Mouse (Mus musculus) left cerebral cortex, postnatal 25 days (tissue): ENCODE measurements around the gene Gm28308. TPM values are rescaled to one million over a fixed set of nuclear protein-coding genes. Genes with fewer than 3 reads are reported as not detected.

Experiments
- DNase-seq, 2 experiments: peaks; one replicate each; pipeline ENCODE4 v3.0.0; 2022; ENCODE audit warnings: low spot score in 2 of 2, mixed read lengths in 1 of 2
- intact Hi-C: fragments of 180-260 bp; cut with DNase I; formaldehyde crosslinking; loops from one replicate; pipeline ENCODE4 v1.15.1; 2025
- total RNA-seq, 2 experiments: library from RNA; stranded (reverse); gene quantifications; 2 replicates each; pipeline ENCODE4 v1.2.3; 2021

Gm28308 gene
- total RNA-seq, 2 experiments from 2014 or later = not detected

- DNase-seq = no peak
- intact Hi-C loops = no loop called here
Measured at GRCm38 (mm10) chr6:52247766-52248637, 34.9 kb upstream of the Gm28308 start.

- DNase-seq = no peak
- intact Hi-C loops = no loop called here
Measured at GRCm38 (mm10) chr6:52246916-52247315, 33.8 kb upstream of the Gm28308 start.

GRCm38 (mm10) chr6:52246403-52246803, 33.3 kb upstream of the Gm28308 start:
- no peak for DNase-seq
- intact Hi-C loops = no loop called here

GRCm38 (mm10) chr6:52245757-52246142, 32.6 kb upstream of the Gm28308 start, which contains the start of gene Hoxa11:
Hoxa11 (minus strand) TSS chr6:52245810.
- intact Hi-C loops = no loop called here

GRCm38 (mm10) chr6:52245040-52245756, 32.1 kb upstream of the Gm28308 start:
- DNase-seq = no peak
- intact Hi-C loops = no loop called here

More at GRCm38 (mm10) chr6:52245757-52246142, 32.6 kb upstream of the Gm28308 start, which contains the start of gene Hoxa11:
- no peak for DNase-seq

- DNase-seq = no peak
- intact Hi-C loops = no loop called here
Measured at GRCm38 (mm10) chr6:52244471-52245039, 31.4 kb upstream of the Gm28308 start.

GRCm38 (mm10) chr6:52243681-52244121, 30.6 kb upstream of the Gm28308 start:
- intact Hi-C loops = no loop called here
- no peak for DNase-seq

GRCm38 (mm10) chr6:52242801-52243332, 29.7 kb upstream of the Gm28308 start:
- intact Hi-C loops = no loop called here
- no peak for DNase-seq

- intact Hi-C loops = no loop called here
- no peak for DNase-seq
Measured at GRCm38 (mm10) chr6:52241001-52241621, 28.0 kb upstream of the Gm28308 start.

- DNase-seq = no peak
- intact Hi-C loops = no loop called here
Measured at GRCm38 (mm10) chr6:52240389-52241000, 27.4 kb upstream of the Gm28308 start, which contains the start of gene Hoxa10. Hoxa10 (minus strand) TSS chr6:52240854.

GRCm38 (mm10) chr6:52239625-52240388, 26.7 kb upstream of the Gm28308 start:
- intact Hi-C loops = no loop called here
- DNase-seq = no peak

- intact Hi-C loops = no loop called here
- no peak for DNase-seq
Measured at GRCm38 (mm10) chr6:52238976-52239375, 25.8 kb upstream of the Gm28308 start.

- intact Hi-C loops = no loop called here
- DNase-seq = no peak
Measured at GRCm38 (mm10) chr6:52238155-52238545, 25.0 kb upstream of the Gm28308 start.

GRCm38 (mm10) chr6:52237346-52238154, 24.4 kb upstream of the Gm28308 start:
- DNase-seq = no peak
- intact Hi-C loops = no loop called here

GRCm38 (mm10) chr6:52236806-52237205, 23.7 kb upstream of the Gm28308 start:
- intact Hi-C loops = no loop called here
- DNase-seq = no peak

GRCm38 (mm10) chr6:52235866-52236265, 22.7 kb upstream of the Gm28308 start:
- intact Hi-C loops = no loop called here
- DNase-seq = no peak

- no peak for DNase-seq
- intact Hi-C loops = no loop called here
Measured at GRCm38 (mm10) chr6:52235267-52235666, 22.1 kb upstream of the Gm28308 start.
